Mouse (Mus musculus) liver, postnatal 0 days (tissue): ENCODE results near the gene Kbtbd6. TPM values are rescaled to one million over a fixed set of nuclear protein-coding genes. Genes with fewer than 3 reads are reported as not detected.

ENCODE experiments used
- ATAC-seq: fragments of 200-750 bp; cut with Nextera tagmentation; 2 replicates; pipeline ENCODE4 v1.8.0; 2017; ENCODE audit warnings: mild to moderate bottlenecking, moderate library complexity
- DNase-seq: peaks from one replicate; pipeline ENCODE4 v3.0.0-alpha.2; 2016
- H3K27ac ChIP-seq: fragments of 300-500 bp; sonication (generic); 2 replicates; pipeline ENCODE4 v1.5.1; 2014; ENCODE audit warnings: antibody characterized with exemption, moderate library complexity, mild to moderate bottlenecking, low read depth
- H3K27me3 ChIP-seq: fragments of 300-500 bp; sonication (generic); 2 replicates; pipeline ENCODE4 v1.6.1; 2014; ENCODE audit warnings: low read length, control low read depth, mixed read lengths; ENCODE audit not compliant: insufficient read depth
- H3K36me3 ChIP-seq: fragments of 300-500 bp; sonication (generic); replicated peaks from 2 replicates; pipeline ENCODE4 v1.6.1; 2014; ENCODE audit warnings: mild to moderate bottlenecking, control low read depth, low read length, moderate library complexity, mixed read lengths; ENCODE audit not compliant: insufficient read depth
- H3K4me1 ChIP-seq: fragments of 300-500 bp; sonication (generic); 2 replicates; pipeline ENCODE4 v1.6.1; 2014; ENCODE audit warnings: antibody characterized with exemption, mild to moderate bottlenecking, control low read depth; ENCODE audit not compliant: insufficient read depth
- H3K4me2 ChIP-seq: fragments of 300-500 bp; sonication (generic); 2 replicates; pipeline ENCODE4 v1.6.1; 2014; ENCODE audit warnings: low read depth, mild to moderate bottlenecking, low read length, moderate library complexity, mixed read lengths
- H3K4me3 ChIP-seq: fragments of 300-500 bp; sonication (generic); 2 replicates; pipeline ENCODE4 v1.5.1; 2014; ENCODE audit warnings: low read depth, low read length
- H3K9ac ChIP-seq: fragments of 300-500 bp; sonication (generic); replicated peaks from 2 replicates; pipeline ENCODE4 v1.6.1; 2014; ENCODE audit warnings: mild to moderate bottlenecking, moderate library complexity
- H3K9me3 ChIP-seq: fragments of 300-500 bp; sonication (generic); 2 replicates; pipeline ENCODE4 v1.6.1; 2016; ENCODE audit warnings: mild to moderate bottlenecking, control low read depth, low read length, mixed read lengths
- CTCF ChIP-seq: sonication (generic); IDR thresholded peaks from 2 replicates; pipeline ENCODE4 v1.5.1; 2016; ENCODE audit warnings: antibody characterized with exemption, low read depth
- EP300 ChIP-seq: IDR thresholded peaks from 2 replicates; pipeline ENCODE4 v1.6.1; 2016; ENCODE audit warnings: antibody characterized with exemption, low read depth, mild to moderate bottlenecking
- whole genome bisulfite sequencing: fragments of 180-500 bp; shearing (Covaris S2); extraction: QIAGEN DNeasy Blood & Tissue Kit; methylation state at CpG from one replicate; pipeline ENCODE4 v1.1.7; 2014; ENCODE audit not compliant: insufficient replicate concordance; 5-methylcytosine and 5-hydroxymethylcytosine counted together
- polyA plus RNA-seq: library from polyadenylated mRNA; unstranded; fragments of >200 nt; fragmentation: Nextera tagmentation; extraction: Ambion mirVana; gene quantifications from 2 replicates; pipeline ENCODE4 v1.2.1, GENCODE M21; 2015

Gene Kbtbd6
- polyA plus RNA-seq, 1 experiment from 2014 or later: 2.4 TPM

- TF ChIP-seq CTCF: no peak
- TF ChIP-seq EP300: peak; percentile 31; the same call in 1 of the 2 replicates
- WGBS: under 1% methylated on average over 69 of the region's 96 CpGs
Observed at GRCm38 (mm10) chr14:79480624-79481338, 29.1 kb downstream of the Kbtbd6 start, which contains the start of gene Elf1. TSS of gene Elf1 (plus strand) at chr14:79481194.

GRCm38 (mm10) chr14:79481339-79482151 is 29.9 kb downstream of the Kbtbd6 start, which contains the start of gene Wbp4:
TSS of gene Wbp4 (minus strand) at chr14:79481520.
- Histone ChIP-seq H3K9me3 (no peaks in the 10 kb centered on the region), H3K9ac (peak within 1 kb of the TSS; percentile 97), H3K27ac (peak within 1 kb of the TSS; percentile 100), H3K36me3 (peaks cover 4% of the 10 kb centered on the region), H3K4me3 (peak within 1 kb of the TSS; percentile 99), H3K27me3 (no peaks in the 10 kb centered on the region), H3K4me1 (peaks cover 29% of the 10 kb centered on the region), H3K4me2 (peak within 1 kb of the TSS; percentile 83)
- peak; percentile 96 for DNase-seq
- ATAC-seq: peak; percentile 83
- TF ChIP-seq CTCF: no peak
- TF ChIP-seq EP300: peak; percentile 24; the same call in 1 of the 2 replicates
- under 1% methylated on average over 62 of the region's 86 CpGs for WGBS

More at GRCm38 (mm10) chr14:79480624-79481338, 29.1 kb downstream of the Kbtbd6 start, which contains the start of gene Elf1:
- peaks cover 25% of the 10 kb centered on the region for H3K4me1 ChIP-seq
- peak within 1 kb of the TSS; percentile 99 for H3K4me3 ChIP-seq
- peak; percentile 77 for ATAC-seq
- peaks cover 6% of the 10 kb centered on the region for H3K36me3 ChIP-seq
- peak within 1 kb of the TSS; percentile 100 for H3K27ac ChIP-seq
- H3K9ac ChIP-seq: peak within 1 kb of the TSS; percentile 97
- H3K4me2 ChIP-seq: peak within 1 kb of the TSS; percentile 83
- H3K27me3 ChIP-seq: no peaks in the 10 kb centered on the region
- DNase-seq: peak; percentile 93
- no peaks in the 10 kb centered on the region for H3K9me3 ChIP-seq

DNA sequence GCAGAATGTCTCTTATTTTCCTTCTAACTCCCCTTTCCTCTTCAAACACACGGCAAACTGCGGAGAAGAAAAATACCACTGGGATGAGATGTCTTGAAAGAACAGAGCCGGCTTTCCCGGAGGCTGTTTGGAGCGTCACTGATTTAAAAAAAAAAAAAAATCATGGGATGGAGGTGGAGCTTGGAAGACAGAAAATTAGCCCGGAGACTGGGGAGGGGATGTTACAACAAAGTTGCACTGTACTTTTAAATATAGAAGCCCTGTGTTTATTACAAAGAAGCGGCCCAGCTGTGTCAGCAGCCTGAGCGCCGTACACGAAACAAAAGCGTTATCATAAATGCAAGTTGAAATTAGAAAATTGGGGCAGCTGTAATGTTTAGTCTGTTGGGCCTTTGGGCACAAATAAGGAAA is 30.6 kb downstream of the Kbtbd6 start:
- Histone ChIP-seq H3K27me3 (no peaks in the 10 kb centered on the region), H3K9me3 (no peaks in the 10 kb centered on the region), H3K4me1 (peaks cover 35% of the 10 kb centered on the region), H3K9ac (peak overlapping the region; percentile 97), H3K4me2 (peak overlapping the region; percentile 83), H3K27ac (peak overlapping the region; percentile 100), H3K4me3 (peak overlapping the region; percentile 99), H3K36me3 (no peaks in the 10 kb centered on the region)
- WGBS: 0% methylated on average over 11 of the region's 11 CpGs
- DNase-seq: no peak
- TF ChIP-seq CTCF (no peak), EP300 (no peak)
- no peak for ATAC-seq

DNA sequence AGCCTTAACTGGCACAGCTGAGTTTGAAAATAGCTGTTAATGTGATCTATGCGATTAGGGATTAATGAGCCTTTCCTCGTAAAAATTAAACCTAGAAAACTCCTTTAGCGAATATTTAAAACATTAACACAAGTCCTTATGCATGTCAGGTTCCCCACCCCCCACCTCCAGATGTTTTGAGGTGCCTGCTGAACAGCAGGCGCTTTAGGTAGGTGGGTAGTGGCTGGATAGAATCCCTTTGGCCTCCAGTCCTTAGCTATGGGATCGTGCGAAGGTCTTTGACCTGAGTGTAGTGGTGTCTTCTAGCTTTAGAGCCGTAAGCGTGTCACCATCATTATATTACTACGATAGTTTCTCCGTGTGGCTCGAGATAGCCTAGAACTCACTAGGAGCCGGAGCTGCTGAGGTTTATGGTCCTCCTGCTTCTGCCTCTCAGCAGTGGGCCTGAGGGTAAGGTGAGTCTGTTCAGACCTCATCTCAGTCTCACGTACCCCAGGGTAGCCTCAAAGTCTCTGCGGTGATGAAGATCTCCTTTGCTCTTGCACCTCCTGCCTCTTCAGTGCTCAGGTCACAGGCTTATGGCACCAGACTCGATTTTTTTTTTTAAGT is 31.2 kb downstream of the Kbtbd6 start:
- H3K27me3 ChIP-seq: no peaks in the 10 kb centered on the region
- 27% methylated on average over 15 of the region's 15 CpGs for WGBS
- peak overlapping the region; percentile 100 for H3K27ac ChIP-seq
- H3K9ac ChIP-seq: peak overlapping the region; percentile 97
- ATAC-seq (no peak), DNase-seq (no peak)
- H3K4me2 ChIP-seq: peak overlapping the region; percentile 83
- no peak for TF ChIP-seq EP300
- TF ChIP-seq CTCF: no peak
- no peaks in the 10 kb centered on the region for H3K36me3 ChIP-seq
- peaks cover 38% of the 10 kb centered on the region for H3K4me1 ChIP-seq
- H3K4me3 ChIP-seq: peak overlapping the region; percentile 99
- no peaks in the 10 kb centered on the region for H3K9me3 ChIP-seq

- no peaks in the 10 kb centered on the region for H3K9me3 ChIP-seq
- peaks cover 38% of the 10 kb centered on the region for H3K4me1 ChIP-seq
- peak overlapping the region; percentile 97 for H3K9ac ChIP-seq
- no peaks in the 10 kb centered on the region for H3K27me3 ChIP-seq
- TF ChIP-seq CTCF: no peak
- no peak for TF ChIP-seq EP300
- H3K36me3 ChIP-seq: no peaks in the 10 kb centered on the region
- H3K4me2 ChIP-seq: peak overlapping the region; percentile 83
- H3K27ac ChIP-seq: no peak overlapping the region
- ATAC-seq: no peak
- H3K4me3 ChIP-seq: peak overlapping the region; percentile 99
- DNase-seq: no peak
- 63% methylated on average over 8 of the region's 8 CpGs for whole genome bisulfite sequencing
Observed at GRCm38 (mm10) chr14:79483611-79484120, 32.0 kb downstream of the Kbtbd6 start.
